In genomic region chr3:153072200-153072919, GRCm38 (mm10) we compare ENCODE assay signal across 21 mouse cellular contexts.
A peak's percentile ranks its signal among the peaks of the same experiment; 100 is the strongest.
DNase-seq lines count a peak whose midpoint lies in the region; ATAC-seq and TF ChIP-seq lines count a peak whose summit lies in the region.
"Had no signal": no experiment of that assay in that cellular context is flagged by ENCODE, and none has a peak within 500 bp of the region (broad histone marks: within the 10 kb centered on the region; RNA-seq: fewer than 3 reads in every experiment).

No protein-coding gene starts in this region.

- peak overlapping the region; percentile 55 for H3K27ac ChIP-seq in layer of hippocampus, adult 2 months
- H3K27ac ChIP-seq: heart, embryonic 15.5 days; hindbrain, embryonic 15.5 days; limb, embryonic 15.5 days; liver, embryonic 14.5 days; midbrain, embryonic 12.5 days had no signal

- no peak overlapping the region for H3K4me3 ChIP-seq in layer of hippocampus, adult 2 months
- H3K4me3 ChIP-seq: heart, embryonic 15.5 days; hindbrain, embryonic 15.5 days; limb, embryonic 15.5 days; midbrain, embryonic 12.5 days had no signal

- no peak for DNase-seq in frontal cortex, postnatal 25 days (ENCODE audit: low spot score in 2 of 2)
- peak in 1 of 2 experiments; percentile 39 for DNase-seq in layer of hippocampus, adult 2 months (ENCODE audit: low spot score in 2 of 2)
- no peak for DNase-seq in layer of hippocampus, postnatal 10 days (ENCODE audit: low spot score in 2 of 2)
- DNase-seq in right cerebral cortex, postnatal 10 days (ENCODE audit: low spot score in 2 of 2): peak; percentile 36 to 58
- no peak for DNase-seq in right cerebral cortex, postnatal 36 days (ENCODE audit: low spot score in 2 of 2)
- DNase-seq: adrenal gland, postnatal 14 days; cerebellum, adult 9-10 months; heart, postnatal 4 days; kidney, adult 18-20 months; left cerebral cortex, postnatal 4 days; lung, embryonic 14.5 days; thymus, adult 18-20 months; thymus, postnatal 36 days had no signal

- no peak for TF ChIP-seq CTCF in layer of hippocampus, adult 2 months (conservative IDR thresholded peaks at IDR 0.05)

- ATAC-seq in frontal cortex, adult (ENCODE audit: low TSS enrichment): peak; percentile 38; the same call in 1 of the 2 replicates
- no peak for ATAC-seq in inflammation-experienced regulatory T-cells, adult 6 months
- ATAC-seq: CD4-positive, CD25-positive, alpha-beta regulatory T cell, adult 4 months had no signal

Comparison
In these comparisons a context has a peak if more than half of its experiments do, and no peak if none do; other contexts are left out.
1. DNase-seq: peak in right cerebral cortex, postnatal 10 days (2 of 2); none in frontal cortex, postnatal 25 days (0 of 2), layer of hippocampus, postnatal 10 days (0 of 2) and right cerebral cortex, postnatal 36 days (0 of 2).